Mouse (Mus musculus): ENCODE results near the gene Ripor3.

Ripor3 gene

GRCm38 (mm10) chr2:168028376-168028775 is 18.0 kb upstream of the Ripor3 start:
- DNase-seq (ENCODE audit: low spot score): no peak

- DNase-seq (ENCODE audit: low spot score): no peak
These were observed 16.0 kb upstream of the Ripor3 start for GRCm38 (mm10) chr2:168026467-168026866.

DNA sequence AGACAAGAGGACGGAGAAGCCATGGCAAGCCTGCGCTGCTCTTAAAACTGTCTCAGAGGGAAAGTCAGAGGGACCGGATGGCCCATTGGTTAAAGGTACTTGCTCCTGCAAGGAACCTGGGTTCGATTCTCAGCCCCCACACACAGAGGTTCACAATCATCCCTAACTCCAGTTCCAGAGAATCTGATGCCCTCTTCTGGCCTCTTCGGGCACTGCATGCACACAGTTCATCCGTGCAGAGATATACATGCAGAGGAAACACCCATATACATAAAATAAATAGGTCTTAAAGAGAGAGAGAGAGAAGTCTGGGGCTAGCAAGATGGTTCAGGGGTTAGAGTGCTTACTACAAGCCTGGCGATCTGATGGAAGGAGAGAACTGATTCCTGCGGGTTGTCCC is 15.5 kb upstream of the Ripor3 start:
- no peak for DNase-seq (ENCODE audit: low spot score)

GRCm38 (mm10) chr2:168025174-168025573 is 14.8 kb upstream of the Ripor3 start:
- peak; percentile 69 for DNase-seq (ENCODE audit: low spot score)

DNA sequence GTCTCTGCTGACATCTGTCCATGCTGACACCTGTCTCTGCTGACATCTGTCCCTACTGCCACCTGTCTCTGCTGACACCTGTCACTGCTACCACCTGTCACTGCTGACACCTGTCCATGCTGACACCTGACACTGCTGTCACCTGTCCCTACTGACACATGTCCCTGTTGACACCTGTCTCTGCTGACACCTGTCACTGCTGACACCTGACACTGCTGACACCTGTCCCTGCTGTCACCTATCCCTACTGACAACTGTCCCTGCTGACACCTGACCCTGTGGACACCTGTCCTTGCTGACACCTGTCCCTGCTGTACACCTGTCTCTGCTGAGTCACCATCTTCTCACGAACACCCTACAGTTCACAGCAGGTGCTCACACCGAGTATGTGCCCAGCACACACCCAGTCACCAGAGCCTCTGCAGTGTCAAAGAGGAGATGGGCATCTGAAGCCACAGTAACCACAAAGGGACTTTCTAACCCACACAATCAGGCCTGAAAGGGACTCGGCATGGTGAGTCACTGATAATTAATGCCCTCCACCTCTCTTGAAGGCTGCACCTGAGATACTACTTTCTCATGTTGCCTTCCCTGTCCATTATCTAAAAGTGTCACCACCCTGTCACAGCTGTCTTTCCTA is 13.5 kb upstream of the Ripor3 start:
- no peak for DNase-seq (ENCODE audit: low spot score)

DNA sequence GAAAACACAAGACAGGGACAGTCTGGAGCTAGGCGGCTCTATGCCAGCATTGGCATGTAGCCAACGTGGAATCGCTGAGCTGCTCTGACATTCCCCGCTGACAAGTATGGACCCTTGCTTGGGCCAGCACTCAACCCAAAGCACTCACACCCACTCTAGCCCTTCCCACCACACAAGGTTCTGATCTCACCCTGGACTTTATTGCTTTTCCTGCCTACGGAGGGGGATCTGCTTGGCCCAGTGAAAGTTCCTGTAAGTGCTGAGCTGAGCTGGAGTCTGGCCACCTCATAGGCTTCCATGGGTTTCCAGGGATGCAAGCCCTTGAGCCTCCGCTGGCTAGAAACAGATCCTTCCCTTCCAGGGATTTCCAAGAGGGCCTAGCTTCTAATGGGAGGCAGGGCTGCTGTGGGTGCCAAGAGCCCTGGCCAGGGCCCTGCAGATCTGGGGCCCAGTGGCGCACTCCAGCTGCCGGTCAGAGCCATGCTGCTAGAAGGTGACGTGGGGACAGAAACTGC is 8.8 kb upstream of the Ripor3 start:
- no peak for DNase-seq (ENCODE audit: low spot score)

DNA sequence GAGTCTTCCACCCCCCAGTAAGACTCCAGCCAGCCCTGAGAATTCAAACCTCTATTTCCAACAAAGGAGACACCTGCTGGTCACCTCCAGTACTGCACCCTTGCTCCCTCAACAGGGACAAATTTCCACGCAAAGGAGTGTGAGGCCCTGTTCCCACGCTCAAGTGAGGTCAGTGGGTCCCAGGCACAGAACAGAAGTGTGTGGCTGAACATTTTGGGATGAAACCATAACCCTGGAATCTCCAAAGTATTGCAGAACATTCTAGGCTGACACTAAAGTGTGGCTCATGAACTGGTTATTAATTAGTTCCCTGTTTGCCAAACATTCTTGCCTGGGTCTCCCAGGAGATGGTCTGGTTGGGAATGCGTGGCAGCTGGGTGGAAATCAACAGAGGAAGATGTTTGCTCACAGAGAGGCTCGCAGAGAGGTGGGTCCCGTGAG is 6.6 kb upstream of the Ripor3 start:
- peak; percentile 79 for DNase-seq (ENCODE audit: low spot score)

DNA sequence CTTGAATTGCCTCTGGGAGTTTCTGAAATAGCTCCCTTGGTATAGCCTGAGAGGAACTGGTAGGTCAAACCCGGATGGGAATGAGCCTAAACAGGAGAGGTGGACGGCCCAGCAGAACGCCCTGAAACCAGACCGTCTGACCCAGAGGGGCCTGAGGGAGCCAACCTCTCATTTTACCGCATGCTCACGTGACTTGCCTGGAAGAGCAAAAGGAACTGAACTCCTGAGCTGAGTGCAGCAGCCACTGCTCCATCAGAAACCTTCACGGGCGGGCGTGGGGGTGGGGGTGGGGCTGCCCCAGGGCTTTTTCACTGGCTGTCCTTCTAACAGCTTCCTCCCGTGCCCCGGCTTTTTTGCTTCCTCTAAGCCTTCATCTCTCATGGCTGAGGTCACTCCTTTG is 475 bp upstream of the Ripor3 start:
- DNase-seq (ENCODE audit: low spot score): no peak

GRCm38 (mm10) chr2:168008132-168008531 is 2.3 kb downstream of the Ripor3 start:
- no peak for DNase-seq (ENCODE audit: low spot score)

GRCm38 (mm10) chr2:168006489-168006888 is 3.9 kb downstream of the Ripor3 start:
- no peak for DNase-seq (ENCODE audit: low spot score)

- no peak for DNase-seq (ENCODE audit: low spot score)
These were observed 4.8 kb downstream of the Ripor3 start for GRCm38 (mm10) chr2:168005616-168006015.

GRCm38 (mm10) chr2:168005005-168005404 is 5.4 kb downstream of the Ripor3 start:
- no peak for DNase-seq (ENCODE audit: low spot score)

GRCm38 (mm10) chr2:168004369-168004768 is 6.0 kb downstream of the Ripor3 start:
- no peak for DNase-seq (ENCODE audit: low spot score)

- no peak for DNase-seq (ENCODE audit: low spot score)
These were observed 7.0 kb downstream of the Ripor3 start for GRCm38 (mm10) chr2:168003431-168003830.

GRCm38 (mm10) chr2:168002884-168003283 is 7.5 kb downstream of the Ripor3 start:
- no peak for DNase-seq (ENCODE audit: low spot score)

- no peak for DNase-seq (ENCODE audit: low spot score)
These were observed 8.2 kb downstream of the Ripor3 start for GRCm38 (mm10) chr2:168002188-168002587.

DNA sequence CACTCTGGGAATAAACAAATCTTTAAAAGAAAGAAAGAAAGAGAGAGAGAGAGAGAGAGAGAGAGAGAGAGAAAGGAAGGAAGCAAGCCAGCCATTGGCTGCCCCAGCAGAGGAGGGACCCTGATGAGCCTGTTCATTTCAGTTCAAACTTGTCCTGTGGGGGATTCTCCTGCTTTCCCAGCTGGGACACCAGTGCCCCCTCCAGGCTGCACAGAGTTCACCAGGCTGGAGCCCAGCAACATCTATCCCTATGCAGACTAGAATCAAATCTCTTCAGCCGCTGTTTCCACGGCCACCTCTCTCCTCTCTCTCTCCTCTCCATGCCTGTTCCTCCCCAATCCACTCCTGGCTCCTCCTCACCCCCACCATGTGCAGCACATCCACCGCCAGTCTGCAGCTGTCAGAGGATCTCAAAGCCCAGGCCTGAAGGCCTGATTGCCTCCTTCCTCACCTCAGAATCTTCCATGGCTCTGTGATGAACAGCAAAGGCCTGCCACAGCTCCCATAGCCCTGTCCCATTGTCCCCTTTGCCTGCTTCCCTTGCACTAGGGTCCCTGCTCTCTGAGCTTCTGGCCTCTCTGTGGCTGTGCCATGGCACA is 11.2 kb downstream of the Ripor3 start:
- DNase-seq (ENCODE audit: low spot score): no peak

DNA sequence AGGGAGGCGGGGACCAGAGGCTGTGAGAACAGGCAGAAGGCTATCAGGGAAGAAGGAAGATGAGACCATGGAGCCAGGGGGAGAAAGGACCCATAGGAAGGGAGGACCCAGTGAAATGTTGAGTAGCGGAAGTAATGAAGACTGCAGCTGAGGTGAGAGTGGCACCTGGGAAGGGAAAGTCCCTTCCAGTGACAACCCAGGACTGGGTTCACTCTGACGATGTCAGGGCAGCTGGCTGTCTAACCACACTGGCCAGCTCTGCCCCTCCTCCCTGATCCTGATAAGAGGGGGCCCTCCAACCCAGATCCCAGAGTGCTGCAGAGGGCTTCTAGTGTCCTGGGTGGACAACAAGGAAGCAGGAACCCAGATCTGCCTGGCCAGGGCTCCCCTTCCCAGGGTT is 12.9 kb downstream of the Ripor3 start:
- no peak for DNase-seq (ENCODE audit: low spot score)

DNA sequence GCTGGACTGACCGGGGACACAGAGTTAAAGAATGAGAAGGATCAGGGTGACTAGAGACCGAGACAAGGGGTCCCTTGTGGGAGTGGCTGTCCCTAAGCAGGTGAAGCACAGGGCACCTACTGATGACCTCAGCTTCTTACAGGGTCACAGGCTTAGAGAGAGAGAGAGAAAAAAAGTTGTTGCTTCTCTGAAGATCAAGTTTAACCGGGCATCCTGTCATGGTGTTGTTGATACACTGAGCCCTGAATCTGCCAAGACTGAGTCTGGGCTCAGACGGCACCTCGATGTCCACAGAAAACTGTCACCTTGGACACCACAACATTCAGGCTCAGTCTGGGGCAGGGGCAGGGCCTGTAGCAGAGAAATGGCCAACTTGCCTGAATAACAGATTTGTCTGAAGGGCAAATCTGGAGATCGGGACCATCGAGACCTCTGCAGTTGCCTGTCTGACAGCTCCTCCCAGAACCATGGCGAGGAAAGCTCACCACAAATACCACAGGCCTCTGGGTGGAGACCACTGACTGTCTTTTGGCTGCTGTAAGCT is 13.7 kb downstream of the Ripor3 start:
- DNase-seq (ENCODE audit: low spot score): no peak

DNA sequence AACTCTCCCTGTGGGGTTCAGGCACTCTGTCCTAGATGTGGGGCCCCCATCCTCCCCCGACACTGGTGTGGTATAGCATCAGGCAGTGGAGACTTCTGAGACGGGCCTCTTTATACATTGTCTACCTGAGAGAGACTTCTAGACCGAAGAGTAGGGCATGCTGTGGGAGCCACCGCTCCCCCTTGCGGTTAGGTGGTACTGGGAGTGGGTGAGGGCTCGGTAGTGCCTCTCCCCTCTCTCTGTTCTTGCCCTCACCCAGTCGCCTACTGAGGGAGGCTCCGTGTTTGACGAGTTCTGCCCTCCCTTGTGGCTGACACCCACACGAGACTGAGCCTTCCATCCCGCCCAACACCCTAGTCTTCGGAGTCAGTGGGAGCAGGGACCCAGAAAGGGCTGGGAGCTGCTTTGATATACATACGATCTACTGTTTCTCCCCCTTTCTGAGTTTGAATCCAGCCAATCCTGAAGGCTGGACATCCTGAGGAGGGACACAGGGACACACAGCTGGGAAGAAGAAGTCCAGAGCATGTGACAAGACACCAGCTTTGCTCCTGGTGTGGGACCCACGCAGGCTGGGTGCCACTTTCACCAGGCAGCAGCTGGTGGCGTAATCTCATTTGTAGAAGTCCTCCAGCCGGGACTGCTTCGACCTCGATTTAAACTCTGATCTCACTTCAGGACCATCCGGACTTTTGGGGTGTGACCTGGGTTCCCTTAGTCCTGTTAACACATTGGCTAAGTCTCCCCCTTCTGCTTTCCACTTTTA is 14.4 kb downstream of the Ripor3 start:
- DNase-seq (ENCODE audit: low spot score): no peak

- no peak for DNase-seq (ENCODE audit: low spot score)
These were observed 17.2 kb downstream of the Ripor3 start for GRCm38 (mm10) chr2:167993260-167993659.

DNA sequence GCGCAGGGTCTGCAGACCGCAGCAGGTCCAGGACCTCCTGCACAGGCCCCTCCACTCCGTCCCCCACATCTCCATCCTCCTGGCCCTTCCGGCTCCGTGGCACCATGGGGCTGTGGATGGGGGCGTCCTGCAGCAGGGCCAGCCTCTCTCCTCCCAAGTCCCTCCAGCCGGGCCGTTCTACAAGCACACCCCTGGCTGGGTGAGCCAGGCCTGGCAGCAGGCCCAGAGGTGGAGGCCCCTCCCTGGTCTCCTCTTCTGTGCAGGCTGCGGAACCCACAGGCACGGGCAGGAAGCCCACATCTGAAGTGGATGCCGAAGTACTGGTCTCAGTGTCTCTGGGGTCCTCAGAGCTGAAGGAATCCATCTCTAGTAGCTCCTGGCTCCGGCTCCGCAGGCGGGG is 21.1 kb downstream of the Ripor3 start:
- DNase-seq (ENCODE audit: low spot score): no peak

- DNase-seq (ENCODE audit: low spot score): no peak
These were observed 22.8 kb downstream of the Ripor3 start for GRCm38 (mm10) chr2:167987640-167988039.
